ENCODE assay signal across 19 mouse cellular contexts in the genomic region with DNA sequence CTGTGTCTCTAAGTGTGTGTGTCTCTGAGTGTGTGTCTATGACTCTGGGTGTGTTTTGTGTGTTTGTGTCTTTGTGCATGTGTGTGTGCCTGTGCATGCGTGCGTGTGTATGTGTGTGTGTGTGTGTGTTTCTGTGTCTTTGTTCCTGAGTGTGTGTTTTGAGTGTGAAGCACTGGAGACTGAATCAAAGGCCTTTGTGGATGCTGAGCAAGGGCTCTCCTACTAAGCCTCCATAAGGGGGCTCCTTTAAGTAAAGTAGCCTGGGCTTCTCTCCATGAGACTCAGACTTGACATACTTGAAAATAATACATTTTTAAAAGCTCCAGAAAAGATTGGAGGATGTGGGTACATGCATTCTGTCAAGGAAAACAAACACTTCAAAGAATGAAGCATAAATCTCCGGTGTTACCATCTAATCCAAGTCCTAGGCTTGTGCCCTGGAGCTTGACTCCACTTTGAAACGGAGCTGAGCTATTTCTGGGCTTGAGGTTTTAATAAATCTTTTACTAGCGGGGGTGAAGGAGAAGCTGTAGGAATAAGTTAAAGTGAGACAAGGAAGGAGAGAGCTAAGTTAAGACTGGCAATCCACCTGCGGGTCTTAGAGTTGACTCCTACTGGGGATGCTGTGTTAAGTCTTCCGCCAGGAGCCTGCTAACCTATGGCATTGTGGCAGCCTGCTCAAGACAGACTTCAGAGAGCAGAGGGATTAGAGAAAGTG.
DNase-seq lines count a peak whose midpoint lies in the region; ATAC-seq lines count a peak whose summit lies in the region.
"Had no signal": no experiment of that assay in that cellular context is flagged by ENCODE, and none has a peak within 500 bp of the region (broad histone marks: within the 10 kb centered on the region; RNA-seq: fewer than 3 reads in every experiment).

No protein-coding gene starts in this region.

- no peaks in the 10 kb centered on the region for H3K9me3 ChIP-seq in heart, embryonic 10.5 days
- H3K9me3 ChIP-seq in embryonic facial prominence, embryonic 10.5 days = no peaks in the 10 kb centered on the region
- H3K9me3 ChIP-seq in kidney, embryonic 16.5 days (ENCODE audit: low read length) = no peaks in the 10 kb centered on the region
- H3K9me3 ChIP-seq in hindbrain, embryonic 16.5 days (ENCODE audit: control insufficient read depth, low read length) = no peaks in the 10 kb centered on the region
- H3K9me3 ChIP-seq in hindbrain, embryonic 10.5 days = no peaks in the 10 kb centered on the region
- H3K9me3 ChIP-seq: hindbrain, embryonic 13.5 days; neural tube, embryonic 13.5 days had no signal

- no peaks in the 10 kb centered on the region for H3K27me3 ChIP-seq in heart, embryonic 10.5 days (ENCODE audit: insufficient read depth, poor library complexity, severe bottlenecking)
- no peaks in the 10 kb centered on the region for H3K27me3 ChIP-seq in embryonic facial prominence, embryonic 10.5 days (replicated peaks; ENCODE audit: low read depth, poor library complexity, severe bottlenecking)
- no peaks in the 10 kb centered on the region for H3K27me3 ChIP-seq in kidney, embryonic 16.5 days (ENCODE audit: insufficient read depth, low read length)
- H3K27me3 ChIP-seq in hindbrain, embryonic 16.5 days (replicated peaks; ENCODE audit: control insufficient read depth, insufficient read depth, low read length) = no peaks in the 10 kb centered on the region
- no peaks in the 10 kb centered on the region for H3K27me3 ChIP-seq in hindbrain, embryonic 10.5 days (ENCODE audit: insufficient read depth, poor library complexity, severe bottlenecking)
- H3K27me3 ChIP-seq: hindbrain, embryonic 13.5 days; neural tube, embryonic 13.5 days had no signal

- 0 out of 2 replicates have a peak overlapping the region, but pooled peaks have one; percentile 5 for H3K27ac ChIP-seq in heart, embryonic 10.5 days
- no peak overlapping the region for H3K27ac ChIP-seq in embryonic facial prominence, embryonic 10.5 days (replicated peaks)
- H3K27ac ChIP-seq in kidney, embryonic 16.5 days (ENCODE audit: low read length) = peak overlapping the region; percentile 38; the same call in 1 of the 2 replicates
- H3K27ac ChIP-seq in hindbrain, embryonic 16.5 days (ENCODE audit: low read depth, low read length) = no peak overlapping the region
- no peak overlapping the region for H3K27ac ChIP-seq in hindbrain, embryonic 10.5 days
- H3K27ac ChIP-seq: hindbrain, embryonic 13.5 days; neural tube, embryonic 13.5 days had no signal

- no peak for DNase-seq in heart, embryonic 10.5 days (ENCODE audit: low spot score)
- DNase-seq in heart, adult 18-20 months = no peak
- peak; percentile 55 for DNase-seq in NIH3T3 (ENCODE audit: low read depth)
- DNase-seq in embryonic facial prominence, embryonic 10.5 days (ENCODE audit: low spot score) = peak; percentile 13
- no peak for DNase-seq in cerebellum, adult 9-11 months
- no peak for DNase-seq in hindbrain, embryonic 10.5 days (ENCODE audit: low spot score)
- DNase-seq: B cell, adult 2 months; cerebellum, postnatal 10 days; gastrocnemius, postnatal 25 days; heart, postnatal 10 days; lung, adult 18-20 months; right cerebral cortex, postnatal 14 days had no signal

- no peak overlapping the region for H3K4me3 ChIP-seq in heart, embryonic 10.5 days
- H3K4me3 ChIP-seq in embryonic facial prominence, embryonic 10.5 days = no peak overlapping the region
- no peak overlapping the region for H3K4me3 ChIP-seq in kidney, embryonic 16.5 days (ENCODE audit: low read length)
- no peak overlapping the region for H3K4me3 ChIP-seq in hindbrain, embryonic 16.5 days (ENCODE audit: low read length)
- no peak overlapping the region for H3K4me3 ChIP-seq in hindbrain, embryonic 10.5 days
- H3K4me3 ChIP-seq: hindbrain, embryonic 13.5 days; neural tube, embryonic 13.5 days had no signal

- 73% methylated on average over 7 of the region's 7 CpGs for WGBS in heart, embryonic 10.5 days
- 69% methylated on average over 7 of the region's 7 CpGs for WGBS in embryonic facial prominence, embryonic 10.5 days
- WGBS in kidney, embryonic 16.5 days = 36% methylated on average over 7 of the region's 7 CpGs
- 74% methylated on average over 7 of the region's 7 CpGs for WGBS in hindbrain, embryonic 16.5 days
- WGBS in hindbrain, embryonic 10.5 days = 72% methylated on average over 7 of the region's 7 CpGs

- H3K4me2 ChIP-seq in kidney, embryonic 16.5 days (replicated peaks; ENCODE audit: low read depth, low read length) = no peak overlapping the region
- no peak overlapping the region for H3K4me2 ChIP-seq in hindbrain, embryonic 16.5 days (ENCODE audit: low read length)
- H3K4me2 ChIP-seq: heart, embryonic 11.5 days; hindbrain, embryonic 13.5 days; liver, embryonic 11.5 days; neural tube, embryonic 13.5 days had no signal

- H3K4me1 ChIP-seq in heart, embryonic 10.5 days = peaks cover 12% of the 10 kb centered on the region
- H3K4me1 ChIP-seq in embryonic facial prominence, embryonic 10.5 days = peaks cover 15% of the 10 kb centered on the region
- peaks cover 21% of the 10 kb centered on the region for H3K4me1 ChIP-seq in kidney, embryonic 16.5 days (ENCODE audit: insufficient read depth, low read length)
- no peaks in the 10 kb centered on the region for H3K4me1 ChIP-seq in hindbrain, embryonic 16.5 days (ENCODE audit: control insufficient read depth, insufficient read depth, low read depth, low read length)
- H3K4me1 ChIP-seq in hindbrain, embryonic 10.5 days (replicated peaks) = peaks cover 5% of the 10 kb centered on the region; the same call in 1 of the 2 replicates
- H3K4me1 ChIP-seq: hindbrain, embryonic 13.5 days; neural tube, embryonic 13.5 days had no signal

- peak; percentile 93 for ATAC-seq in kidney, embryonic 16.5 days (ENCODE audit: low FRiP score, low TSS enrichment)
- no peak for ATAC-seq in hindbrain, embryonic 16.5 days
- ATAC-seq: forebrain, embryonic 14.5 days had no signal

- no peak overlapping the region for H3K9ac ChIP-seq in kidney, embryonic 16.5 days (replicated peaks; ENCODE audit: low read length)
- no peak overlapping the region for H3K9ac ChIP-seq in hindbrain, embryonic 16.5 days (ENCODE audit: low read depth, low read length)
- H3K9ac ChIP-seq: hindbrain, embryonic 13.5 days; neural tube, embryonic 13.5 days had no signal

- H3K36me3 ChIP-seq in heart, embryonic 10.5 days = no peaks in the 10 kb centered on the region
- H3K36me3 ChIP-seq in embryonic facial prominence, embryonic 10.5 days (replicated peaks) = no peaks in the 10 kb centered on the region
- no peaks in the 10 kb centered on the region for H3K36me3 ChIP-seq in kidney, embryonic 16.5 days (ENCODE audit: insufficient read depth, low read length)
- H3K36me3 ChIP-seq in hindbrain, embryonic 16.5 days (ENCODE audit: control insufficient read depth, insufficient read depth, low read length) = no peaks in the 10 kb centered on the region
- H3K36me3 ChIP-seq in hindbrain, embryonic 10.5 days = no peaks in the 10 kb centered on the region
- H3K36me3 ChIP-seq: hindbrain, embryonic 13.5 days; neural tube, embryonic 13.5 days had no signal

Comparison
In these comparisons a context has a peak if more than half of its experiments do, and no peak if none do; other contexts are left out.
1. DNase-seq: peak in NIH3T3 (single experiment) and embryonic facial prominence, embryonic 10.5 days (single experiment); none in heart, embryonic 10.5 days (single experiment), heart, adult 18-20 months (0 of 2), cerebellum, adult 9-11 months (single experiment) and hindbrain, embryonic 10.5 days (single experiment).
2. H3K27ac ChIP-seq: peak in heart, embryonic 10.5 days (single experiment) and kidney, embryonic 16.5 days (single experiment); none in embryonic facial prominence, embryonic 10.5 days (single experiment), hindbrain, embryonic 16.5 days (single experiment) and hindbrain, embryonic 10.5 days (single experiment).